Mouse (Mus musculus) cortical plate, adult 2 months (tissue): ENCODE results near the gene Ldlrad3.

Source experiments
- CTCF ChIP-seq: fragments of 200-500 bp; IDR thresholded peaks from 2 replicates; pipeline ENCODE4 v1.5.1; 2011; ENCODE audit warnings: mild to moderate bottlenecking, control low read depth, low read length; ENCODE audit not compliant: insufficient read depth; ENCODE audit errors: extremely low read depth
- POLR2A ChIP-seq: fragments of 200-500 bp; IDR thresholded peaks from 2 replicates; pipeline ENCODE4 v1.6.1; 2011; ENCODE audit warnings: mild to moderate bottlenecking, low read length, control low read depth; ENCODE audit not compliant: insufficient read depth; ENCODE audit errors: extremely low read depth

DNA sequence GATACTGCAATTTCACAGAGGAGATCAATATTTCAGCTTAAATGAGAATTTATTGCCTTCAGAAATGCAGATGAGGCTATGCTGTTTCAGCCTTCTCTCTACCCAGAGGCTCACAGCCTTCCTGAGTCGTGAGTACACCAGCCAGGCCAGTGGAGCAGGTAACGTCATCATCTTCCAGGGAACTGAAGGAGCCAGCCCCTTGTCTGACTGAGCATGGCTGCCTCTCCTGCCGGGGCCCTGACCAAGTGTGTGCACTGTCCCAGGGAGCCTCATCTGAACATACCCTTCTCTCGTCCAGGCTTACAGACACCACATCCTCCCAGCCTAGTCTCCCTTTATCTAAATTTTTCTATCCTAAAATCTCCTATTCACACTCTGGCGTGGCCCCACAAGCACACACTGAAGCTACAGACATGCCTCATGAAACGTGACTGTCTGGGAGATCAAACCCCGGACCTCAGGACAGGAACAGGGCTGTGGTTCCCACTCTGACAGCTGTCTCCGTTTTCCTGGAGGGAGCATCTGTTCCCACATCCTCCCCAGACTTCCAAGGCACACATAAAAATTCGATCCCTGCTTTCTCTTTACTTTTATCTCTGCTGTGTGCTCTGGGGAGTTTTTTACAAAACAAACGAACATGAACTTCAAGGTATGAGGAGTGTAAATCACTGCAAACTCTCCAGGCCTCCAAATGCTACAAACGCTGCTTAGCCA lies 164.7 kb downstream of the Ldlrad3 start:
- no peak for TF ChIP-seq CTCF
- no peak for TF ChIP-seq POLR2A
